14 mouse cellular contexts compared by ENCODE assay signal in genomic region chr8:94594211-94594610, GRCm38 (mm10). TPM values are rescaled to one million over a fixed set of nuclear protein-coding genes. Genes with fewer than 3 reads are reported as not detected.
DNase-seq lines count a peak whose midpoint lies in the region; ATAC-seq and TF ChIP-seq lines count a peak whose summit lies in the region.
"Had no signal": no experiment of that assay in that cellular context is flagged by ENCODE, and none has a peak within 500 bp of the region (broad histone marks: within the 10 kb centered on the region; RNA-seq: fewer than 3 reads in every experiment).

No protein-coding gene starts in this region.

- DNase-seq in heart, adult 2 months = no peak
- peak; percentile 64 for DNase-seq in lung, postnatal 0 days (ENCODE audit: low spot score)
- no peak for DNase-seq in lung, adult 2 months
- peak; percentile 6 for DNase-seq in c-Kit-positive CD71-positive TER-119-positive erythroid progenitor cells, embryonic 14.5 days (ENCODE audit: low spot score)
- peak; percentile 62 for DNase-seq in retina, embryonic 14.5 days (ENCODE audit: low spot score)
- no peak for DNase-seq in embryo, embryonic 9.5 days (ENCODE audit: extremely low spot score)
- DNase-seq in frontal cortex, adult 2 months (ENCODE audit: extremely low spot score in 1 of 2, low spot score in 1 of 2) = no peak
- DNase-seq: cerebellum, adult 18-20 months; gastrocnemius, postnatal 10 days; left cerebral cortex, postnatal 4 days; right cerebral cortex, postnatal 25 days had no signal

- H3K27me3 ChIP-seq in heart, adult 2 months (ENCODE audit: control insufficient read depth, insufficient read depth, low read length) = no peaks in the 10 kb centered on the region
- no peaks in the 10 kb centered on the region for H3K27me3 ChIP-seq in heart, embryonic 11.5 days (ENCODE audit: control insufficient read depth, insufficient read depth, low read length)
- H3K27me3 ChIP-seq in lung, postnatal 0 days (replicated peaks; ENCODE audit: insufficient read depth, low read length) = no peaks in the 10 kb centered on the region
- H3K27me3 ChIP-seq: neural tube, embryonic 12.5 days had no signal

- 47% methylated on average over 1 of the region's 1 CpGs for WGBS in heart, adult 2 months
- WGBS in heart, embryonic 11.5 days (ENCODE audit: insufficient replicate concordance) = 70% methylated on average over 1 of the region's 1 CpGs
- WGBS in lung, postnatal 0 days = 31% methylated on average over 1 of the region's 1 CpGs
- WGBS in lung, adult 2 months = 14% methylated on average over 1 of the region's 1 CpGs

- no peak for TF ChIP-seq POLR2A in heart, adult 2 months (IDR thresholded peaks at IDR 0.05; ENCODE audit: insufficient read depth, low read depth, low read length)
- TF ChIP-seq POLR2A in lung, adult 2 months (IDR thresholded peaks at IDR 0.05; ENCODE audit: borderline replicate concordance, extremely low read depth, low read depth, low read length) = no peak

- TF ChIP-seq CTCF in heart, adult 2 months (IDR thresholded peaks at IDR 0.05) = peak; percentile 77
- peak; percentile 50 for TF ChIP-seq CTCF in lung, postnatal 0 days (IDR thresholded peaks at IDR 0.05)
- no peak for TF ChIP-seq CTCF in lung, adult 2 months (IDR thresholded peaks at IDR 0.05; ENCODE audit: insufficient read depth, low read length)

- no peaks in the 10 kb centered on the region for H3K36me3 ChIP-seq in heart, adult 2 months (ENCODE audit: control insufficient read depth, insufficient read depth, low read length)
- peaks cover under 1% of the 10 kb centered on the region; the same call in 1 of the 2 replicates for H3K36me3 ChIP-seq in heart, embryonic 11.5 days (ENCODE audit: control insufficient read depth, insufficient read depth, low read length)
- no peaks in the 10 kb centered on the region for H3K36me3 ChIP-seq in lung, postnatal 0 days (ENCODE audit: insufficient read depth, low read length)
- H3K36me3 ChIP-seq: neural tube, embryonic 12.5 days had no signal

- no peak overlapping the region for H3K4me3 ChIP-seq in heart, adult 2 months
- no peak overlapping the region for H3K4me3 ChIP-seq in heart, embryonic 11.5 days (ENCODE audit: low read depth, low read length)
- no peak overlapping the region for H3K4me3 ChIP-seq in lung, postnatal 0 days (ENCODE audit: low read depth, low read length)
- no peak overlapping the region for H3K4me3 ChIP-seq in lung, adult 2 months (replicated peaks; ENCODE audit: extremely low read depth, low read depth, low read length)
- H3K4me3 ChIP-seq: neural tube, embryonic 12.5 days had no signal

- peaks cover 2% of the 10 kb centered on the region; the same call in 1 of the 2 replicates for H3K4me1 ChIP-seq in heart, adult 2 months (ENCODE audit: control insufficient read depth, insufficient read depth, low read length)
- no peaks in the 10 kb centered on the region for H3K4me1 ChIP-seq in heart, embryonic 11.5 days (ENCODE audit: control insufficient read depth, insufficient read depth, low read length)
- H3K4me1 ChIP-seq in lung, postnatal 0 days (ENCODE audit: insufficient read depth, low read depth, low read length) = no peaks in the 10 kb centered on the region
- H3K4me1 ChIP-seq in lung, adult 2 months (ENCODE audit: control insufficient read depth, insufficient read depth, low read length) = no peaks in the 10 kb centered on the region
- H3K4me1 ChIP-seq: neural tube, embryonic 12.5 days had no signal

- H3K27ac ChIP-seq in heart, adult 2 months = no peak overlapping the region
- H3K27ac ChIP-seq in heart, embryonic 11.5 days (ENCODE audit: low read depth, low read length) = no peak overlapping the region
- H3K27ac ChIP-seq in lung, postnatal 0 days (ENCODE audit: low read length) = no peak overlapping the region
- H3K27ac ChIP-seq: macrophage; neural tube, embryonic 12.5 days had no signal

- H3K9me3 ChIP-seq in heart, embryonic 11.5 days (replicated peaks; ENCODE audit: control insufficient read depth, low read length) = no peaks in the 10 kb centered on the region
- H3K9me3 ChIP-seq in lung, postnatal 0 days (ENCODE audit: low read length) = no peaks in the 10 kb centered on the region
- H3K9me3 ChIP-seq: neural tube, embryonic 12.5 days had no signal

- intact Hi-C loops in heart, adult 2 months (cut with DNase I) = loop anchor here (2.0 to 5.0 kb wide), 2 partner anchors 109 to 218 kb away; partner anchors contain the start of gene Ccl17

- no peak overlapping the region for H3K4me2 ChIP-seq in heart, embryonic 11.5 days
- H3K4me2 ChIP-seq in lung, postnatal 0 days (replicated peaks; ENCODE audit: low read depth, low read length) = no peak overlapping the region
- H3K4me2 ChIP-seq: neural tube, embryonic 12.5 days had no signal

- no peak overlapping the region for H3K9ac ChIP-seq in heart, adult 2 months (ENCODE audit: low read depth, low read length)
- H3K9ac ChIP-seq in heart, embryonic 11.5 days (ENCODE audit: low read depth, low read length) = no peak overlapping the region
- H3K9ac ChIP-seq in lung, postnatal 0 days (replicated peaks; ENCODE audit: low read depth) = no peak overlapping the region
- H3K9ac ChIP-seq: neural tube, embryonic 12.5 days had no signal

- no peak for ATAC-seq in heart, embryonic 11.5 days (replicated peaks; ENCODE audit: insufficient number of reproducible peaks, low FRiP score, low TSS enrichment)
- peak; percentile 38; the same call in 1 of the 2 replicates for ATAC-seq in lung, postnatal 0 days

- H3K79me2 ChIP-seq in heart, adult 2 months (replicated peaks; ENCODE audit: control insufficient read depth, insufficient read depth, low read length) = peaks cover 6% of the 10 kb centered on the region

- TF ChIP-seq EP300 in heart, adult 2 months (IDR thresholded peaks at IDR 0.05; ENCODE audit: insufficient read depth, low read depth, low read length) = no peak
- no peak for TF ChIP-seq EP300 in lung, postnatal 0 days (IDR thresholded peaks at IDR 0.05)

RNA-seq across cellular contexts. Expression of gene Rspry1, which starts 7.5 kb away (rescaled TPM):
- total RNA-seq in heart, adult 2 months (2021) = 10 to 100 TPM; 10.1 to 10.6 TPM
- 3.8 and 7.9 TPM in 2 replicates for polyA plus RNA-seq in heart, adult 2 months (2012; rRNA removed)
- 23.2 and 25.9 TPM in 2 replicates for polyA plus RNA-seq in heart, embryonic 11.5 days (2014; fragmentation: Nextera tagmentation; extraction: Ambion mirVana)
- 19.4 and 21.3 TPM in 2 replicates for polyA plus RNA-seq in lung, postnatal 0 days (2015; fragmentation: Nextera tagmentation; extraction: Ambion mirVana)
- polyA plus RNA-seq in lung, adult 2 months (2012; rRNA removed) = 5.3 and 7.8 TPM in 2 replicates
- polyA plus RNA-seq in frontal cortex, adult 2 months (2012; rRNA removed) = 17.9 and 18.6 TPM in 2 replicates

RNA-seq across cellular contexts. Expression of gene Fam192a, which starts 7.6 kb away (rescaled TPM):
- 10 to 100 TPM; 18.6 to 20.3 TPM for total RNA-seq in heart, adult 2 months (2021)
- polyA plus RNA-seq in heart, adult 2 months (2012; rRNA removed) = 13.7 and 17.5 TPM in 2 replicates
- polyA plus RNA-seq in heart, embryonic 11.5 days (2014; fragmentation: Nextera tagmentation; extraction: Ambion mirVana) = 44.3 and 45.6 TPM in 2 replicates
- polyA plus RNA-seq in lung, postnatal 0 days (2015; fragmentation: Nextera tagmentation; extraction: Ambion mirVana) = 40.9 and 47.7 TPM in 2 replicates
- polyA plus RNA-seq in lung, adult 2 months (2012; rRNA removed) = 13.6 and 17.1 TPM in 2 replicates
- 54.5 and 63.2 TPM in 2 replicates for polyA plus RNA-seq in frontal cortex, adult 2 months (2012; rRNA removed)

Comparison
In these comparisons a context has a peak if more than half of its experiments do, and no peak if none do; other contexts are left out.
1. DNase-seq: peak in lung, postnatal 0 days (single experiment), c-Kit-positive CD71-positive TER-119-positive erythroid progenitor cells, embryonic 14.5 days (single experiment) and retina, embryonic 14.5 days (single experiment); none in heart, adult 2 months (0 of 2), lung, adult 2 months (single experiment), embryo, embryonic 9.5 days (single experiment) and frontal cortex, adult 2 months (0 of 2).